Mouse (Mus musculus) olfactory bulb, adult 2 months (tissue): Measurements from ENCODE around the gene Slc2a4. TPM values are rescaled to one million over a fixed set of nuclear protein-coding genes. Genes with fewer than 3 reads are reported as not detected.

Source experiments
- H3K27ac ChIP-seq: fragments of 200-500 bp; 2 replicates; pipeline ENCODE4 v1.5.1; 2012; ENCODE audit warnings: low read depth, low read length; ENCODE audit not compliant: insufficient read depth
- H3K4me1 ChIP-seq: fragments of 200-500 bp; 2 replicates; pipeline ENCODE4 v1.6.1; 2012; ENCODE audit warnings: low read length; ENCODE audit not compliant: control insufficient read depth, insufficient read depth
- H3K4me3 ChIP-seq: fragments of 200-500 bp; 2 replicates; pipeline ENCODE4 v1.5.1; 2012; ENCODE audit warnings: mild to moderate bottlenecking, low read depth, low read length, moderate library complexity; ENCODE audit not compliant: insufficient read depth
- CTCF ChIP-seq: fragments of 200-500 bp; IDR thresholded peaks from 2 replicates; pipeline ENCODE4 v1.5.1; 2012; ENCODE audit warnings: low read depth, mild to moderate bottlenecking, low read length, moderate library complexity; ENCODE audit not compliant: insufficient read depth
- POLR2A ChIP-seq: fragments of 200-500 bp; IDR thresholded peaks from 2 replicates; pipeline ENCODE4 v1.6.1; 2012; ENCODE audit warnings: mild to moderate bottlenecking, low read depth, low read length, moderate library complexity; ENCODE audit not compliant: insufficient read depth
- WGBS: fragments of 180-500 bp; shearing (Covaris S2); methylation state at CpG from one replicate; pipeline ENCODE4 v1.1.7; 2018; 5-methylcytosine and 5-hydroxymethylcytosine counted together
- polyA plus RNA-seq: library from polyadenylated mRNA; stranded (reverse); fragments of >200 nt; gene quantifications from 2 replicates; pipeline ENCODE4 v1.2.4, GENCODE M21; 2012; ENCODE audit warnings: low replicate concordance; ENCODE audit not compliant: missing spikeins, insufficient read depth, insufficient read length

The Slc2a4 gene
- polyA plus RNA-seq, 1 experiment, result not detected

DNA sequence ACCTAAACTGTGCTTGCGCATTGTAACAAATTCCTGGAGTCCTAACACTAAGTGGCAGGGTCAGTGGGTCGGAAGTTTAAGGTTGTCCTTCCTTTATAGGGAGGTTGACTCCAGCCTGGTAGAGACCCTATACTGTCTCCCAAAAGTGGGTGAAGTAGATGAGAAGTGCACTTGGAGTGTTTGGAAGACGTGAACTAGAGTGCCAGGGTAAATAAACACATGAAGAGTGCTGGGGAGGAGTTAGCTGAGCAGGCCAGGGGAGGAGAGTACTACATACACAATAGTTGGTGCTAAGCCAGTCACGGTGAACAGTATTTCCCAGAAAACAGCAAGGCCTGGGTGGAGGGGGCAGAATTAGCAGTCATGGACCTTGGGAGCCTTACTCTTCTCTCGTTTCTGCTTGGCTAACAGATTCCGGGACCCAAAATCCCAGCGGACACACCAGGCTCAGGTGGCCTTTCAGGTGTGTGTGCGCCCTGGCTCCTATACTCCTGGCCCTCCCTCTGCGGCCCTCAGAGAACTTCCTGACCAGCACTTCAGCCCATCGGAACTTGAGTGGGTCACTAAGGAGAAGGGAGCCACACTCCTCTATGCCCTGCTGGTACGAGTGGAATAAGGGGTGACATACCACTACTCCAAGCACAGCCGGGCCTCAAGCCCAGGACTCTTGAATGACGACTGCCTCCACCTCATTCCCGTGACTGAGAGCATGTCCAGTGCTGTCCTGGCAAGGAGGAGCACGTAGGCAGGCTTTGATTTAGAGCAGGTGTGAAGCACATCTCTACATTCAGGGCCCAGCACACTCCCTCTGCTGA is 35.1 kb downstream of the Slc2a4 start:
- WGBS, result 79% methylated on average over 15 of the region's 15 CpGs
- Histone ChIP-seq H3K4me1 (peaks cover 20% of the 10 kb centered on the region), H3K4me3 (no peak overlapping the region), H3K27ac (no peak overlapping the region)
- no peak for TF ChIP-seq CTCF
- no peak for TF ChIP-seq POLR2A

DNA sequence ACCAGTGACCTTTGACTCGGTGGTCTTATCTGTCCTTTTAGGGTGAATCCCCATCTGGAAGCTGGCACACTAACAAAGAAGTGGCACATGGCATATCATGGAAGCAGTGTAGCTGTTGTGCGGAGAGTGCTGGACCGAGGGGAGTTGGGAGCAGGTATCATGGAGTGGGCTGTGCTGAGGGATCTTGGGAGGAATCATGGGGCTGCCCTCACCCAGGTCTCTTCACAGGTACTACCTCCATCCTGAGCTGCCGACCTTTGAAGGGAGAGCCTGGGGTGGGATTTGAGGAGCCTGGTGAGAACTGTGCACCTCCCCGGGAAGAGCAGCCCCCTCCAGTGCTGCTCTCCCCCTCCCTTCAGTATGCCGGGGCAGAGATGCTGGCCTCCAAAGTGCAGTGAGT is 36.3 kb downstream of the Slc2a4 start:
- H3K4me3 ChIP-seq, result no peak overlapping the region
- 89% methylated on average over 6 of the region's 6 CpGs for WGBS
- no peak for TF ChIP-seq POLR2A
- no peak for TF ChIP-seq CTCF
- H3K4me1 ChIP-seq, result peaks cover 20% of the 10 kb centered on the region
- no peak overlapping the region for H3K27ac ChIP-seq

DNA sequence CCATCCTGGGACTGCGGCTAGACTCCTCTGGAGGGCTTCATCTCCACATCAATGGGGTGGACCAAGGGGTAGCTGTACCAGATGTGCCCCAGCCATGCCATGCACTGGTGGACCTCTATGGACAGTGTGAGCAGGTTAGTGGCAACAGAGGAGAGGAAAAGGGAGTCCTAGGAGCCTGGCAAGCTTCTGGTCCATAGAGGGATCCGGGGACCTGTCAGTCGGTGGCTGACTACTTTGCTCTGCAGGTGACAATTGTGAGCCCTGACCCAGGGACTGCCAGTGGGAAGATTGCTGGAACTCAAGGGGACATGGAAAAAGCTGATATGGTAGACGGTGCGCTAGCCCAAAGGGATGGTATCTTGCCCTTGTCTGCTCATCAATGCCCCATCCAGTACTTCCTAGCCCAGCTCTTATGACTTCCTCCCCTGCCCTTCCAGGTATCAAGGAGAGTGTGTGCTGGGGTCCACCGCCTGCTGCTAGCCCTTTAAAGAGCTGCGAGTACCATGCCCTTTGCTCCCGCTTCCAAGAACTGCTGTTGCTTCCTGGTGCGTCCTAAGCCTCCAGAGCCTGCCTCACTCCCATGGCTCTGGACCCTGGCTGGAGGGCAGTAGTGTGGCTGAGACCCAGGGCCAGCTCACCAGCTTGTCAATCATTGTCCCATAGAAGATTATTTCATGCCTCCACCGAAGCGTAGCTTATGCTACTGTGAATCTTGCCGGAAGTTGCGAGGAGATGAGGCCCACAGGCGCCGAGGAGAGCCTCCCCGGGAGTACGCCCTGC is 37.0 kb downstream of the Slc2a4 start:
- TF ChIP-seq POLR2A (no peak), CTCF (no peak)
- 90% methylated on average over 17 of the region's 17 CpGs for WGBS
- Histone ChIP-seq H3K27ac (no peak overlapping the region), H3K4me3 (no peak overlapping the region), H3K4me1 (peaks cover 18% of the 10 kb centered on the region)

DNA sequence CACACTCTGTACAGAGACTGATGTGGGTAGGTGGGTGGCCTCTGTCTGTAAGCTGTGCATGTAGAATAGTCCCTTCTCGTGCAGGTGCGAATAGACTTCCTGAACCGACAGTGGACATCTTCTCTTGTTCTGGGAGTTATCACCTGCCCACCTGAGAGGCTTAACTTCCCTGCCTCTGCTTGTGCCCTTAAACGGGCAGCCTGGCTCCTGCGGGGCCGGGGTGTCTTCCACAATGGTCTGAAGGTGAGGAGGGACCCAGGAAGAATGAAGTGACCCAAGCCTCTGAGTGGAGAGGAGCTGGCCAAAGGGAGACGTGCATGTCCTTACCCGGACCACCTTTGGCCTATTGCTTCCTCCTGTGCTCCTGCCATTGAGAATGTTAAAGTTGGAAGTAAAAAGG is 37.8 kb downstream of the Slc2a4 start:
- Histone ChIP-seq H3K4me1 (peaks cover 13% of the 10 kb centered on the region), H3K4me3 (no peak overlapping the region), H3K27ac (no peak overlapping the region)
- TF ChIP-seq CTCF (no peak), POLR2A (no peak)
- WGBS, result 94% methylated on average over 8 of the region's 8 CpGs

DNA sequence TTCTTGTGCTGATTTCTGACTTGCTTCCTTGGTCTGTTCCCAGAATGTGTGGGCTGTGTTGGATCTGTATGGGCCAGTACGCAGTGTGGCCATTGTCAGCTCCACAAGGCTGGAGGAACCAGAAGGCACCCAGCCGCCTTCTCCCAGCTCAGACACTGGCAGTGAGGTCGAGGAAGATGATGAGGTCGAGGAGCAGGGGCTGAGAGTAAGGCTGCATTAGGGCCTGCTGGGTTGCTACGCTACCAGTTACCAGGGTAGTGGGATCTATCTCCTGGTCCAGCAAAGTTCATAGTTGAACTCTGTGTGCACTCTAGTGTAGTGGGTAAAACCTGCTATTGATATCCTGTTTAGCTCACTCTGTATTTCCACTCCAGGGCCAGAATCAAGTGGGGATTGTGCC is 38.8 kb downstream of the Slc2a4 start:
- TF ChIP-seq CTCF (no peak), POLR2A (no peak)
- whole genome bisulfite sequencing, result 90% methylated on average over 5 of the region's 5 CpGs
- no peak overlapping the region for H3K4me3 ChIP-seq
- H3K27ac ChIP-seq, result no peak overlapping the region
- H3K4me1 ChIP-seq, result peaks cover 8% of the 10 kb centered on the region

DNA sequence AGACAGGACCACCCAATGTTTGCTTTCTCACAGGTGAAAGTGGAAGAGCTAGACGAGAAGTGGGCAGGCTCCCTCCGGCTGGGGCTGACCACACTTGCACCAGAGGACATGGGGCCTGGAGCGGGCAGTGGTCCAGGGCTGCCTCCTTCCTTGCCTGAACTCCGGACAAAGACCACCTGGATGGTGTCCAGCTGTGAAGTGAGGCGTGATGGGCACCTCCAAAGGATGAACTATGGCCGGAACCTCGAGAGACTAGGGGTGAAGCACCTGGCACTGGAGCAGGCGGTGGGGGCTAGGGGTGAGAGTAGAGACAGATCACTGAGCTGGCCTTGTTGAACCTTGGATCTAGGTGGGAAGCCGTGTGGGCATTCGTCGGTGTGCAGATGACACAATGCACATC is 39.3 kb downstream of the Slc2a4 start:
- no peak for TF ChIP-seq POLR2A
- TF ChIP-seq CTCF, result no peak
- no peak overlapping the region for H3K27ac ChIP-seq
- 86% methylated on average over 11 of the region's 11 CpGs for WGBS

DNA sequence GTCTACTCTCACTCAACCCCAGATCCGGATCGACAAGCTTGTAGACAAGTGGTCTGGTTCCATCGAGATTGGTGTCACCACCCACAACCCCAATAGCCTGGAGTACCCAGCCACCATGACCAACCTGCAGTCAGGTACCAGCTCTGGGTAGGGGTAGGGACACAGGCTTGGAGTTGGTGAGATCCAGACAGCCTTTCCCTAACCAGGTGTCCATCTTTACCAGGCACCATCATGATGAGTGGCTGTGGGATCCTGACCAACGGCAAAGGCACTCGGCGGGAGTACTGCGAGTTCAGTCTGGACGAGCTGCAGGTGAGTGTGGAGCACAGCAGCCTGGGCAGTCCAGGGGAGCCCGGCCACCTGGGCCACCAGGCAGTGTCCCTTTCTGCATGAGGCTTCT is 43.7 kb downstream of the Slc2a4 start:
- no peak for TF ChIP-seq POLR2A
- TF ChIP-seq CTCF, result no peak
- H3K4me3 ChIP-seq, result no peak overlapping the region
- 93% methylated on average over 9 of the region's 9 CpGs for WGBS
- peaks cover 14% of the 10 kb centered on the region for H3K4me1 ChIP-seq
- no peak overlapping the region for H3K27ac ChIP-seq

More for the DNA sequence above, 39.3 kb downstream of the Slc2a4 start:
- H3K4me3 ChIP-seq, result no peak overlapping the region
- peaks cover 7% of the 10 kb centered on the region for H3K4me1 ChIP-seq

DNA sequence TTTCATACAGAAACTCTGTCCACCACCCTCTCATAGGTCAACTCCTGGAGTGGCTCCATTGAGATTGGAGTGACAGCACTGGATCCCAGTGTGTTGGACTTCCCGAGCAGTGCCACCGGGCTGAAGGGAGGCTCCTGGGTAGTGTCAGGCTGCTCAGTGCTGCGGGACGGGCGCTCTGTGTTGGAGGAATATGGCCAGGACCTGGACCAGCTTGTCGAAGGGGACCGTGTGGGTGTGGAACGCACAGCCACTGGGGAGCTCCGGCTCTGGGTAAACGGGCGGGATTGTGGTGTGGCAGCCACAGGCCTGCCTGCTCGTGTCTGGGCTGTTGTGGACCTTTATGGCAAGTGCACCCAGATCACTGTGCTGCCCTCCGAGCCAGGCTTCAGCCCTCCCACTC is 45.0 kb downstream of the Slc2a4 start:
- Histone ChIP-seq H3K4me3 (no peak overlapping the region), H3K27ac (no peak overlapping the region), H3K4me1 (peaks cover 14% of the 10 kb centered on the region)
- TF ChIP-seq CTCF (no peak), POLR2A (no peak)
- 80% methylated on average over 13 of the region's 13 CpGs for WGBS

DNA sequence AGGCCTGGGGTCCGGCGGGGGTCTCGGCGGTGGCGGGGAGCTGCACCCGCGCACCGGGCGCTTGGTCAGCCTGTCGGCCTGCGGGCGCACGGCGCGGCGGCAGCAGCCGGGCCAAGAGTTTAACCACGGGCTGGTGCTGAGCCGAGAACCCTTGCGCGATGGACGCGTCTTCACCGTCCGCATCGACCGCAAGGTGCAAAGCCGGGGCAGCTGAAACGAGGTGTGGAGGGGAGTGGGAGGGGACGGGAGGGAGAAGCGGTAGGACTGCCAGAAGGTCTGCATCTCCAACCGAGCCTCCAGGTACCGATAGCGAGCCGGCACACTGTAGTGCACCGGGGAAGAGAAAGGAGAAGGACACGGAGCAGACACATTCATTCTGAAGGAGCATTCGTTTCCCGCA is 46.0 kb downstream of the Slc2a4 start:
- WGBS, result under 1% methylated on average over 39 of the region's 39 CpGs
- Histone ChIP-seq H3K27ac (no peak overlapping the region), H3K4me3 (peak overlapping the region; percentile 67), H3K4me1 (peaks cover 14% of the 10 kb centered on the region)
- TF ChIP-seq CTCF (no peak), POLR2A (no peak)

DNA sequence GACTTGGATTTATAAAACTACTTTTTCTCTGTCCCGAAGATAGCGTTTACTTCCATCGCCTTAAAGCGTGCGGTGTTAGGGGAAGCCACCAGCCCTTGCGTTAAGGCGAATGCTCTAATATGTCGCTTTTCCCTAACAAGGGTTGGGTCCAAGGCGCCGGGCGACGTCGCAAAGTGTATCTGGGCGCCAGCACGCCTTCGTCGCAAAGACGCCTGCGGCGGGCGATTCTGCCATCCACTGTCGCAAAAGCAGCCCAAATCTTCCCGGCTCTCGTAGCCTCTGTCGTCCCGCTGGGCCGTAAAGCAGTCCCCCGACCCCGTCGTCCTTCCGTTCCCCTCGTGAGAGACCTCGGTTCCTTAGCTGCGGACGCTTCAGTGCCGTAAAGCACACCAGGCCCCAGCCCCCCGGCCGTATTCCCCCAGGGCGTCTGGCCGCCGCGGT is 46.6 kb downstream of the Slc2a4 start:
- Histone ChIP-seq H3K4me1 (peaks cover 14% of the 10 kb centered on the region), H3K27ac (peak overlapping the region; percentile 92), H3K4me3 (peak overlapping the region; percentile 67)
- TF ChIP-seq CTCF (no peak), POLR2A (no peak; the same call in 1 of the 2 replicates)
- under 1% methylated on average over 42 of the region's 42 CpGs for WGBS
